Mouse (Mus musculus) cerebellum, adult 11 months (tissue): ENCODE results near the gene Rab15.
"Not testable (repeated sequence)": the region's sequence is repeated elsewhere in the genome, so short reads cannot be mapped to it uniquely, and the experiment has no call there.

Experiments
- DNase-seq: peaks from one replicate; pipeline ENCODE4 v3.0.0; 2022

Rab15 gene

DNA sequence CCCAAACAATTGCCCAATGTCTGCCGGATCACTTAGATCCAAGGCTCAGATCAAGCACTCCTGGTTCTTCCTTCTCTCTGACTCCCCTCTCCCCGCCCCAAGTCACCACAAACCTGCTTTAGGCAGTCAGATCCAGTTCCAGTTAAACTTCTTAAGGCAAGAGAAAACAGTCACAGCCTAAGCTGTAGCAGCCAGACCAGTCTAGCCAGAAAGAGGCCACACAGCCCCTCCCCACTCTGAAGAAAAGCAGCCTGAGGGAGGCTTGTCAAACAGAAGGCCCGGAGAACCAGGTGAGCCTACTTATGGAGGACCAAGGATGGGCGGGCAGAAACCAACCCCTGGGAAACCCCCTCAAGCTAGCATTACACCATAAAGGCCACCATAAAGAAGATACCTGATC lies 4.6 kb downstream of the Rab15 start:
- DNase-seq, result no peak

DNA sequence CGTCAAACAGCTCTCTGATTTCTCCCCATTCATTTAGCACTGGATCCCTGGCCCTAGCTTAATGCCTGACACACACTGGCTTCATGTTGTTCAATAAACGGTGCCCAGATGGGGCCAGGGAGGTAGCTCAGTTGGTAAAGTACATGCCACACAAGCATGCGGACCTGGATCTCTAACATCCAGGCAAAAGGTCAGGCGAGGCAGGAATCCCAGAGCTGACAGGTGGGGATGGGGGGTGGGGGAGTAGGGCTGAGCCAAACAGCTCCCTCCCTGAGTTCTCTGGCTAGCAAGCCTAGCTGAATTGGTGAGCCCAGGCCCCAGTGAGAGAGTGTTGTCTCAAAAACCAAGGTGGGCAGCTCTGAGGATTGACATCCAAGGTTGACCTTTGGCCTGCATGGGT lies 5.5 kb downstream of the Rab15 start:
- no peak for DNase-seq

GRCm38 (mm10) chr12:76816720-76817119 lies 6.0 kb downstream of the Rab15 start:
- DNase-seq, result no peak

DNA sequence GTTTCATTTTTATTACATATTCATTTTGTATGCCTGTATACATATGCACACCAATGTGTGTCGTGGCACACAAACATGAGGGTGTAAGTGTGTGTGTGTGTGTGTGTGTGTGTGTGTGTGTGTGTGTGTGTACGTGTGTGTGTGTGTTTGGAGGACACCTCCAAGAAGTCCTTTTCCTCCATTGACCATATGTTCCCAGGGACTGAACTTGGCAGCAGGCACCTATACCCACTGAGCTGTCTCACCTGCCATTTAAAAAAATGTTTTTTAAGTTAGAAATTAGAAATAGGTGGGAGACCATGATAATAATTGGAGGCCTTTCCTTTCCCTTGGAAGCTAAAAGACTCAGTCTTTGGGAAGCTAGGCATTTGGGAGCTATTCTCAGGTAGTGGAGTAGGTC lies 8.6 kb downstream of the Rab15 start:
- DNase-seq, result no peak

DNA sequence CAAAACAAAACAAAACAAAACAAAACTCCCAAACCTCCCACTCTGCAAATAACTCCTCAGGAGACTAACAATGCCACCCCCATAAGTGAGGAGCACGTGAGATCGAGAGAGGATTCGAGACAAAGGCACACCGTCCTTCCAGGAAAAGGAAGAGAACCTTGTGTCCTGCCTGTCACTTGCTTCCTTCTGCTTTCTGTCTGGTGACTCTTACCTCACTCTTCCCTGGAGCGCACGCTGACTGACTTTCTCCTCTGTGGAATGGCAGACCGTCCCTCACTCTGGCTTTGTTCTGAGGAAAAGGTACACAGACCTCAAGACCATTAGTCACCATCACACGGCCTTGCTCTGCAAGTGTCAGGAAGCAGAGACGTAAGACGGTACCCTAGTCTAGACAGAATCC lies 9.2 kb downstream of the Rab15 start:
- no peak for DNase-seq

DNA sequence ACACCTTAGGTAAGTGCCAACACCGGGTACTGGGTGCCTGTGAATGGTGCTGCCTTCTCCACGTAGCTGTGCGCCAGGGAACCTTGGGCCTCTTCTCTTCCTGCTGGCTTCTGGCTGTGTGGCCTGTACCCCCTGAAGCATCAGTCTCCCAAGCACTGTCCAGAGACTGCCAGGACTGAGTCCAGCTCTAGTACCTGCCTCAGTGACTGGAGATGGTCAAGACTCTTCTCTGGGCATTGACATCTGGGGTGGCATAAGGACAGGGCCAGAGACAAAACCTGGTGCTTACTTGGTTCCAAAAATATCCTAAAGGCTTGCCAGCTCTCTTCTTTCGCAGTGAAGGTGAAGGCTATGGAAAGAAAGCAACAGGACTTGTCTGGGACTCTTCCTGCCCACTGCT lies 11.7 kb downstream of the Rab15 start:
- DNase-seq, result peak; percentile 55

GRCm38 (mm10) chr12:76810491-76810890 lies 12.2 kb downstream of the Rab15 start:
- DNase-seq, result no peak

DNA sequence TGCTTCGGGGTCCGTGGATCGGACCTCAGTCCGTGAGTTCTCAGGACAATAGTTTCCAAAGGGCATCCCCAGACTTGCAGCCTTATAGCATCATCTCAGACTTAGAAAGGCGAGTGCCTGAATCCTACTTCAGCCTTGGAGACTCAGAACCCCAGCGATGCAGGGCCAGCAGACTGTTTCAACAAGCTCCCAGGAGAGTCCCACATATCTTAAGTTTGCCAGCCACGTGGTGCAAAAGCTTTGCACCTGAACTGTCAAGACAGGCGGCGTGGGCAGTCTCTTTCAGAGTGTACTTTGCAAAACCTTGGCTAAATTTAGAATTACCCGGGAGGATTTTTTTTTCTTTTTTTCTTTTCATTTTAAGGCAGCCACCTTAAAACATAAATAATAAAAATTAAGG lies 14.9 kb downstream of the Rab15 start:
- no peak for DNase-seq

DNA sequence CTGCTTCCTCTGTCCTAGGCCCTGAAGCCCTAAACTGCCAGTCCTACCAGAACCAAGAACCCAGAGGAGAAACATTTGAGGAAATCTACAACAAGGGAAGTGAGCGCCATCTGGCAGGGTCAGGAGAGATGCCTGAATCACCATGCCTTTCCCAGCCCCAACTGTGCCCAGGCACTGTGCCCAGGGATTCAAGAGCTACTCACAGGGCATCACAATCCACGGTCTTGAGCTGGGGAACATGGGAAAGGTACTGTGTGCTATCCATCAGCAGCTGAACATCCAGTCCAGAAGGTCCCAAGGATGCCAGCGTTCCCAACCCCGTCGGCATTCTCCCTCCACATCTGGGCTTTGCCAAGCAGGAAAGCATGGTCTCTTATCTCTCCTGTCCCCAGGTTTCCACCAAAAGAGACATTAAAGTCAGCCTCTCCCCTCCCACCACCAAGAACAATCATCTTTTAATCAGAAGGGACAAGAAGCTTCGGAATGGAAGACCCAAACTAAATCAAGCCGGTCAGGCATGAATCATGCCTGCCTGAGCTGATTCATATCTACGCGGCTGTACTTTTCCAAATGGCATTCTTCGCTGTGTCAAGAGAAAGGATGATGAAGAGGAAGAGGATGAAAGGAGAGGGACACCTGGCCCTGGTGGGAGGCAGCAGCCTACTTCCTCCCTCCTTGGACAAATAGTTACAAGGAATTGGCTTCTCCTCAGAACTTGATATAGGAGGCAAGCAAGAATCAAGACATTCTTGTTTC lies 17.5 kb downstream of the Rab15 start:
- DNase-seq, result peak; percentile 97

- peak; percentile 67 for DNase-seq
These were observed 18.9 kb downstream of the Rab15 start for GRCm38 (mm10) chr12:76803700-76804252.

GRCm38 (mm10) chr12:76803028-76803427 lies 19.7 kb downstream of the Rab15 start:
- DNase-seq, result no peak

DNA sequence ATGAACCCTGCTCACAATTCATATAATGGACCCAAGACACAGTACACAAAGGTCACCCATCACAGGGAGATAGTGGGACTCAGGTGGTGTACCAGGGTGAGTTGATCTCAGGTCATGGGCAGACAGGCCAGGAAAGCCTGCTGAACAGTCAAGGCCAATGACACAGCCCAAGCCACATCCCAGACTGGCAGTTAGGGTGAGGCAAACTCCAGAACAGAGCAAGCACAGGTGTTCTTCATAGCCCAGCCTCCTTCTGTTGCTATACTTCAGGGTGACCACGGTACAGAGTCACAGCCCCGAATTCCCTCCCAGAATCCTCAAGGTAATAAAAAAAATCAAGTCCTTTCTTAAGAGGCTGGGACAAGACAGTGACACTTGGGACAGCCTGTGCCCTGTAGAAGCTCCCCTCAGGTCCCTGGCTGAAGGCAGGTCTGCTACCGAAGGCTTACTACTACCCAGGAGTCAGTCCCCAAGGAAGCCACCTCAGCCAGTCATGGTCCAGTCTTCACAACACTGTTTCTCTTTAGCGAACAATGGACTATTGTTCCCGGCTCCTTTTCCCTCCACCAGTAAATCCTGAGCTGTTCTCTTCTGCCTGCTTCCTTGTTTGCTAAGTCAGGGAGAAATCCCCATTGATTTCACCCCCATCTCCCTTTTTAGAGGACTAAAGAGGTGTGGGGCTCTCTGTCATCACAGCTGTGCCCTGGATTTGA lies 24.5 kb downstream of the Rab15 start:
- no peak for DNase-seq

- no peak for DNase-seq
These were observed 25.7 kb downstream of the Rab15 start for GRCm38 (mm10) chr12:76796938-76797539.

GRCm38 (mm10) chr12:76795350-76795749 lies 27.4 kb downstream of the Rab15 start, which contains the start of gene Gpx2:
Gene Gpx2, minus strand, starts transcription at chr12:76795554.
- DNase-seq, result no peak

- DNase-seq, result not testable (repeated sequence)
These were observed 30.2 kb downstream of the Rab15 start for GRCm38 (mm10) chr12:76792540-76792939.

DNA sequence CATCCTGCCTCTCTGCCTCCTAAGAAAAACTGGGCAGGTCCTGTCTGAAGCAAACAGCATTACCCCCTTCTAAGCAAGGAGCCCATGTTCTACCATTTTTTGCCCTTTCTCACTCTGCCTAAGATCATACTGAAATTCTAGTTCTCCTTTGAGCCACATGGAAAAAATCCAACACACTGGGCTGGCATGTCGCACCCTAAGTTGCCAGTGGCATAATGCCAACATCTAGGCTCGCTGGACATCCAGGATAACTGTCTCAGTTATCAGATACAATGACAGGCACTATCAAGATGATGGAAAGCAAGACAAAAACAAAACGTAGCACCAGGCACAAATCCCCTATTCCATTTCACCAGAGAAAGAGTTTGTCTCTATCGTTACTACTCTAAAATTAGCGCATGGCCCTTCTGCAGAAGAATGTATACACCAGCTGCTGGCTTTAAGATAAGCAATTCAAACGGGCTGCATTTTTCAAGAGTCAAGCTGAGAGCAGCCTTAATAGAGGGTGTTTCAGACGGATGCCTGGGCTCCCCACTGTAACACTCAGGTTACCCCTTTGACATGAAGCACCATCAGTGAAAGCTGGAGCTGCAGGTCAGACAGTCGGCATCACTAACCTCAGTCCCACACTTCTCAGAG lies 32.1 kb downstream of the Rab15 start:
- no peak for DNase-seq

DNA sequence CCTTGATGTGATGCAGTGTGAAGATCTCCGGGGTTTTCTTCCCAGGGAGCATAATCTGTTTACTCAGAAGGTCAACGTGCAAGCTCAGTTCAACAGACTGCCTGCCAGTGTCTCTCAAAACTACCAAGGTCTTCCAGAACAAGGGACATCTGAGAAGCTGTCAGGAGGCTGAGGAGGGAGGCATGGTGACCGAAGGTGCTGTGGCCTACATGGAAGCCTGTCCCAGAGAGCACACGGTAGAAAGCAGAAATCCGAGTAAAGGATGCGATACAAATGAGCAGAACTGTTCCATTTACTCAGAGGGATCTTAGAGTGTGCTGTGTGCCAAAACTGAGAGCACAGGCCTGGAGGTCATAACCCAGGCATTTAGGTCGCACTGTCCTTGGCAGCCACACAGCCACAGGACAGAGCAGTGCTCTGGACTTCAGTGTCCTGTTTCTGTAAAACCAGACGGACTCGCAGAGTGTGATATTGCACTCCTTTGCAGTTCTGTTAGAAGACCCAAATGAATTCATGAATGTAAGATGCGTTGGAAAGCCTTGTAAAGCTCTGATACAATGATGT lies 38.6 kb downstream of the Rab15 start:
- no peak for DNase-seq

GRCm38 (mm10) chr12:76780639-76781468 lies 41.9 kb downstream of the Rab15 start:
- no peak for DNase-seq

- no peak for DNase-seq
These were observed 42.8 kb downstream of the Rab15 start for GRCm38 (mm10) chr12:76779951-76780350.

- no peak for DNase-seq
These were observed 44.2 kb downstream of the Rab15 start for GRCm38 (mm10) chr12:76778305-76779083.

DNA sequence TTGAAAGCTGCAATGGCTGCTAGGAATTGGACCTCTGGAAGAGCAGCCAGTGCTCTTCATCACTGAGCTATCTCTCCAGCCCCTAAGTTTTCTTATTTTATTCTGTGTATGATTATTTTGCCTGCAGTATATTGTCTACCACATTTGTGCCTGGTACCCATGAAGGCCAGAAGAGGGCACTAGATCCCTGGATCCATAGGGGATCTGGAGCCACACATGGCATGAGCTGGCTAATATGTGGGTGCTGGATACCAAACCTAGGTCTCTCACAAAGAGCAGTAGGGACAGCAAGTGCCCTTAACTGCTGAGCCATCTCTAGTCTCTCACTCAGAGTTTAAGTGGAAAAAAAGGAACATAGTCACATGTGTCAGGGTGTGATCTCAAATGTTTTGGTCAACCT lies 44.9 kb downstream of the Rab15 start:
- DNase-seq, result no peak
